Mouse (Mus musculus): ENCODE results near the gene Tfeb.

DNA sequence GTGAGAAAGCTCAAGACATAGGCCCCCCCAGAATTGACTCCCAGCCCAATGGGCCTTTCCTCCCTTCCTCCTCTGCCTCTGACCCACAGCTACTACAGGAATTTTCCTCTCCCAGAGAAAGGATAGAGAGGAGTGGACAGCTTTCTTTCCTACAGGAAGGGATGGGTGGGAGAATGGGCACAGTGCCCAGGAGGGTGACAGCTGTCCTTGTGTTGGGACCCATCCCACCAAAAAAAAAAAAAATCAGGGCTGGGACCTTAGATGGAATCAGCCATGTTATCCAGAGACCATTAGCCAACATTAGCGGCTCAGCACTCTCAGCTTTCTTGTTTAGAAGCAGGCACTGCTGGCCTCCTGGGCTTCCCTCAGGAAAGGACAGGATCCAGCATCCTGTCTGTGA lies 30.6 kb upstream of the Tfeb start:
- TF ChIP-seq CTCF (IDR thresholded peaks at IDR 0.05; ENCODE audit: low read depth, low read length), result no peak
- TF ChIP-seq POLR2A (IDR thresholded peaks at IDR 0.05; ENCODE audit: extremely low read depth, insufficient read depth, low read length), result no peak
